Mouse (Mus musculus): Measurements from ENCODE around the gene Ipmk. TPM values are rescaled to one million over a fixed set of nuclear protein-coding genes. Genes with fewer than 3 reads are reported as not detected.

Gene Ipmk
- total RNA-seq, 1 experiment from 2014 or later: 18.0 TPM

- ATAC-seq (replicated peaks in 1 of 2; ENCODE audit: insufficient read depth in 1 of 2, low FRiP score in 2 of 2, low TSS enrichment in 1 of 2, low read depth in 1 of 2, poor library complexity in 2 of 2, severe bottlenecking in 2 of 2): no peak
These were observed 14.7 kb upstream of the Ipmk start for GRCm38 (mm10) chr10:71332859-71333258.

- no peak for ATAC-seq (replicated peaks in 1 of 2; ENCODE audit: insufficient read depth in 1 of 2, low FRiP score in 2 of 2, low TSS enrichment in 1 of 2, low read depth in 1 of 2, poor library complexity in 2 of 2, severe bottlenecking in 2 of 2)
These were observed 9.8 kb upstream of the Ipmk start for GRCm38 (mm10) chr10:71337733-71338132.

GRCm38 (mm10) chr10:71338156-71338905 is 9.2 kb upstream of the Ipmk start:
- 0 out of 4 replicates have a peak, but pooled peaks of 1 of the 2 experiments have one; percentile 34 for ATAC-seq (replicated peaks in 1 of 2; ENCODE audit: insufficient read depth in 1 of 2, low FRiP score in 2 of 2, low TSS enrichment in 1 of 2, low read depth in 1 of 2, poor library complexity in 2 of 2, severe bottlenecking in 2 of 2)

DNA sequence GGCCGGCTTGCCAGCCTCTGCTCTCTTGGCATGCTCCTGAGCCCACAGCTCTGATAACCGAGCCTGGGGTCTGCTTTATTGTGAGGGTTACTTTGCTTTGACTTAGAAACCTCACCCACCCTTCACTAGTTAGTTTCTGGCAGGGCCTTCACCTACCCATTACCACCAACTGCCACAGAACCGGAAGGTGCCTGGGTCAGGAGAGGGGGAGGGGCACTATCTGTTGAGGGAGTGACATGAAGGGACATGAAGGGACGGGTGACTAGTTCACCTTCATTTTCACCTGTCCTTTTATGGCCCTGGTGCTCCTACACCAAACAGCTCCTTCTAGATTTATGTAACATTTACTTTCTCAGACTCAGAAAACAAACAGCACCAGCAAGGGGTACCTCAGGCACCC is 8.1 kb upstream of the Ipmk start:
- ATAC-seq (replicated peaks in 1 of 2; ENCODE audit: insufficient read depth in 1 of 2, low FRiP score in 2 of 2, low TSS enrichment in 1 of 2, low read depth in 1 of 2, poor library complexity in 2 of 2, severe bottlenecking in 2 of 2): peak in 1 of 2 experiments; percentile 15; a peak in 2 of 4 replicates

DNA sequence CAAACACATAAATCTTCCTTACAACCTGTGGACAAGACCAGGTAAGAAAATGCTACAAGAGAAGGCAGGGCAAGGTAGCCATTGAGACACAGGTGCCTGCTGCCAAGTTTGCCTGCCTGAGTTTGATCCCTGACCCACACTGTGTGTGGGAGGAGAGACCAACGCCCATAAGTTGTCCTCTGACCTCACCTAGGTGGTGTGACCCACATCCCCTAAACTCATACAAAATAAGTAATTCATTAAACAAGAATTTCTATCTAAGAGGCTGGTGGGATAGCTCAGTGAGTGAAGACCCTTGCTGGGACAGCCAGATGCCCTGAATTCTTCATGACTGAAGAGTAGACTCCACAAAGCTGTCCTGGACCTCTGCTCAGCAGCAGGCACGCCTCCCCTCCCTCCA is 7.4 kb upstream of the Ipmk start:
- no peak for ATAC-seq (replicated peaks in 1 of 2; ENCODE audit: insufficient read depth in 1 of 2, low FRiP score in 2 of 2, low TSS enrichment in 1 of 2, low read depth in 1 of 2, poor library complexity in 2 of 2, severe bottlenecking in 2 of 2)

GRCm38 (mm10) chr10:71341290-71341689 is 6.3 kb upstream of the Ipmk start:
- ATAC-seq (replicated peaks in 1 of 2; ENCODE audit: insufficient read depth in 1 of 2, low FRiP score in 2 of 2, low TSS enrichment in 1 of 2, low read depth in 1 of 2, poor library complexity in 2 of 2, severe bottlenecking in 2 of 2): no peak

GRCm38 (mm10) chr10:71342030-71342805 is 5.3 kb upstream of the Ipmk start:
- no peak for ATAC-seq (replicated peaks in 1 of 2; ENCODE audit: insufficient read depth in 1 of 2, low FRiP score in 2 of 2, low TSS enrichment in 1 of 2, low read depth in 1 of 2, poor library complexity in 2 of 2, severe bottlenecking in 2 of 2)

DNA sequence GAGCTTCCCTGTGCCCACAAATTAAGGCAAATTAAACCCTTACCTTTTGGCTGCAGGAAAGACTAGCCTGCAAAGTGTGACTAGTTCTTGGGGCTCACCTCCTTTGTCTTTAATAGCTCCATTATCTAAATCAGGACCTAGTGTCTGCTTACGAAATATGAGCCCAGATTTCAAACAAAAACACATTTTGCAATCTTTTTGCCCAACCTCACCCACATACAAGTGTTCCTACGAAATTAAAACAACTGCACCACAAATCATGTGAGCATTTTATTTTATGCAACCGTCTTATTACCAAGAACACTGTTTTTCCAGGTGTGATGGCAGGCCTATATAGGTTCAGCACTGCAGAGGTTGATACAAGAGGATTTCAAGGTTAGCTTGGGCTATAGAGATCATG is 4.4 kb upstream of the Ipmk start:
- no peak for ATAC-seq (replicated peaks in 1 of 2; ENCODE audit: insufficient read depth in 1 of 2, low FRiP score in 2 of 2, low TSS enrichment in 1 of 2, low read depth in 1 of 2, poor library complexity in 2 of 2, severe bottlenecking in 2 of 2)

- no peak for ATAC-seq (replicated peaks in 1 of 2; ENCODE audit: insufficient read depth in 1 of 2, low FRiP score in 2 of 2, low TSS enrichment in 1 of 2, low read depth in 1 of 2, poor library complexity in 2 of 2, severe bottlenecking in 2 of 2)
These were observed 3.8 kb upstream of the Ipmk start for GRCm38 (mm10) chr10:71343567-71344265.

GRCm38 (mm10) chr10:71344579-71345143 is 2.9 kb upstream of the Ipmk start, which contains the start of gene Cisd1:
Gene Cisd1, minus strand, starts transcription at chr10:71344954.
- peak; percentile 44 for ATAC-seq (replicated peaks in 1 of 2; ENCODE audit: insufficient read depth in 1 of 2, low FRiP score in 2 of 2, low TSS enrichment in 1 of 2, low read depth in 1 of 2, poor library complexity in 2 of 2, severe bottlenecking in 2 of 2)

- no peak for ATAC-seq (replicated peaks in 1 of 2; ENCODE audit: insufficient read depth in 1 of 2, low FRiP score in 2 of 2, low TSS enrichment in 1 of 2, low read depth in 1 of 2, poor library complexity in 2 of 2, severe bottlenecking in 2 of 2)
These were observed 1.5 kb upstream of the Ipmk start for GRCm38 (mm10) chr10:71346106-71346505.

- ATAC-seq (replicated peaks in 1 of 2; ENCODE audit: insufficient read depth in 1 of 2, low FRiP score in 2 of 2, low TSS enrichment in 1 of 2, low read depth in 1 of 2, poor library complexity in 2 of 2, severe bottlenecking in 2 of 2): no peak
These were observed 648 bp upstream of the Ipmk start for GRCm38 (mm10) chr10:71346722-71347508.

DNA sequence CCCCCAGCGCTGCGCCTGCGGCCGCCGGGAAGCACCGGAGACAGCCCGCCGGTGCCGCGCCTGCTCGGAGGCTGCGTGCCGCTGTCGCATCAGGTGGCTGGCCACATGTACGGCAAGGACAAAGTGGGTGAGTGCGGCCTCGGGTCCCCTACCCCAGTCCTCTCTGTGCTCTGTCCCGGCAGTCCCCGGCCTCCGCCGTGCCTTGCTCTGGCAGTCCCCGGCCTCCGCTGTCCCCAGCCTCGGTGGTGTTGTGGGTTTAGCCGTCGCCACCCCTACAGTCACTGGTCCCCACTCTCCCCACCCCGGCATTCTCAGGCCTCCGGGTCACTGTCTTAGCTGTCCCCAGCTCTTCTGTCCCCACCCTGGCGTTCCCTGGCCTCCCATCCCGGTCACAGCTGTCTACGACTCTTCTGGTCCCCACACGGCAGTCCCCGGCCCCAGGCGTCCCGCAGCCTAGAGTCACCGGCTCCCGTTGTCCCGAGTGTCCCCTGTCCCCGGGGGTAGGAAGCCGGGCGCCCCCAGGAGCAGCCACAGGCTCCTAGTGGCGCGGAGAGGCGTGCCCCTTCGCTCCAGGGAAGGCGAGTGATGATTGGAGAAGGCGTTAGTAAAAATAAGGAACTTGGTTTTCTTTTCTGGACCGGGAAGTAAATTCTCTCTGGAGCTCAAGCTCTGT is 537 bp downstream of the Ipmk start:
- ATAC-seq (replicated peaks in 1 of 2; ENCODE audit: insufficient read depth in 1 of 2, low FRiP score in 2 of 2, low TSS enrichment in 1 of 2, low read depth in 1 of 2, poor library complexity in 2 of 2, severe bottlenecking in 2 of 2): peak; percentile 47 to 61

DNA sequence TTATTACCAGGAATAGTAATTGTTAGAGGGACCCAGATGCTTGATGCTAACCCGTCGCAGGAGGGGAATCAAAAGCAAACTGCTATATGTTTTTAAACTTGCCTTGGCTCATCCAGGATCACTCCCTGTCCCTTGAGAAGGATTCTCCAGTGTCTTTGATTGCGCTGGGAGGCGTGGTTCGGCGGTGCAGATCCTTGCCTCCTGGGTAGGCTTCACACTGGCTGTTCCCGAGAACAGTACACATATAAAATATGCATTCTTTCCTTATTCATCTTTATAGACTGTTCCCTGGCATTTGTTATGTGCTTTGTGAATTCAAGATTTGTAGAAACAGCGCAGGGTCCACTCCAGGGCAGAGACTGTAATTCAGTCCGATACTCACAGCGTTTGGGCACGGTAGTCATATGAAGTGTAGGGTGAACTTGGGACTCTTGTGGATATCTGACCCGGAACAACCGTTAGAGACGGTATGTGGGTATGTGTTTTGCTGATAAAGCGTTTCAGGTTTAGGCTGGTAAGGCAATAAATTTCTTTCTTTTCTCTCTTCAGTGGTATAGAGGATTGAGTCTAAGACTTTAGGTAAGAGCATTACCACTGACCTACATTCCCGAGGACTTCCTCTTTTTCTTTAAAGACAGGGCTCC is 1.2 kb downstream of the Ipmk start:
- ATAC-seq (replicated peaks in 1 of 2; ENCODE audit: insufficient read depth in 1 of 2, low FRiP score in 2 of 2, low TSS enrichment in 1 of 2, low read depth in 1 of 2, poor library complexity in 2 of 2, severe bottlenecking in 2 of 2): peak; percentile 17 to 28; a peak in 3 of 4 replicates

DNA sequence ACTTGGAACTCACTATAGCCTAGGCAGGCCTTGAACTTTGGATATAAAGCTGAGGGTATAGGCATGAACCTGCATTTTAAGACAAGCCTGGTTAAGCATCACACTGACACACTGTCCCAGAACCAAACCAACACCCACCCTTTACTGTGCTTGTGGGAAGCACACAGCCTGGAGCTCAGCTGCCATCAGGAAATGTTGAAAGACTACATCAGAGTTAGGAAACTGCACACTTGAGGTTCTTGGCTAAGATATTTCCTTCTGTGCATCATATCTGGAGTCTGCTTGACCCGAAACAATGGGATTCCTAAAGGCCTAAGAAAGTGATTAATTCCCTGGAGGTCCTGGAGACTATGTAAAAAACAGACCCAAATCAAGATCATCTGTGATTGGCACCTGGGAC is 1.7 kb downstream of the Ipmk start:
- ATAC-seq (replicated peaks in 1 of 2; ENCODE audit: insufficient read depth in 1 of 2, low FRiP score in 2 of 2, low TSS enrichment in 1 of 2, low read depth in 1 of 2, poor library complexity in 2 of 2, severe bottlenecking in 2 of 2): no peak; a peak in 1 of 4 replicates

- ATAC-seq (replicated peaks in 1 of 2; ENCODE audit: insufficient read depth in 1 of 2, low FRiP score in 2 of 2, low TSS enrichment in 1 of 2, low read depth in 1 of 2, poor library complexity in 2 of 2, severe bottlenecking in 2 of 2): no peak
These were observed 3.7 kb downstream of the Ipmk start for GRCm38 (mm10) chr10:71351301-71351700.

Measured in hematopoietic stem cell, adult 5-6 weeks (primary cell).